Mouse (Mus musculus) liver, embryonic 11.5 days (tissue): Measurements from ENCODE around the gene Spag6l. TPM values are rescaled to one million over a fixed set of nuclear protein-coding genes. Genes with fewer than 3 reads are reported as not detected.

Experiments
- ATAC-seq: fragments of 200-750 bp; cut with Nextera tagmentation; replicated peaks from 2 replicates; pipeline ENCODE4 v1.8.0; 2017; ENCODE audit warnings: moderate number of reproducible peaks, mild to moderate bottlenecking, moderate TSS enrichment, moderate library complexity; ENCODE audit not compliant: low FRiP score
- DNase-seq: peaks from one replicate; pipeline ENCODE4 v3.0.0-alpha.2; 2017; ENCODE audit warnings: low spot score
- H3K27ac ChIP-seq: fragments of 300-500 bp; sonication (generic); 2 replicates; pipeline ENCODE4 v1.5.1; 2014; ENCODE audit warnings: mild to moderate bottlenecking, low read depth, low read length, control low read depth
- H3K27me3 ChIP-seq: fragments of 300-500 bp; sonication (generic); replicated peaks from 2 replicates; pipeline ENCODE4 v1.6.1; 2014; ENCODE audit warnings: low read length, mixed read lengths; ENCODE audit not compliant: control insufficient read depth, insufficient read depth
- H3K36me3 ChIP-seq: fragments of 300-500 bp; sonication (generic); 2 replicates; pipeline ENCODE4 v1.6.1; 2014; ENCODE audit warnings: mild to moderate bottlenecking, low read length, moderate library complexity, mixed read lengths; ENCODE audit not compliant: control insufficient read depth, insufficient read depth
- H3K4me1 ChIP-seq: fragments of 300-500 bp; sonication (generic); replicated peaks from 2 replicates; pipeline ENCODE4 v1.6.1; 2014; ENCODE audit warnings: low read length, mixed read lengths; ENCODE audit not compliant: control insufficient read depth, insufficient read depth
- H3K4me2 ChIP-seq: fragments of 300-500 bp; sonication (generic); 2 replicates; pipeline ENCODE4 v1.6.1; 2014; ENCODE audit warnings: mild to moderate bottlenecking, control low read depth, moderate library complexity
- H3K4me3 ChIP-seq: fragments of 300-500 bp; sonication (generic); 2 replicates; pipeline ENCODE4 v1.5.1; 2014; ENCODE audit warnings: low read depth, low read length, control low read depth
- H3K9ac ChIP-seq: fragments of 300-500 bp; sonication (generic); 2 replicates; pipeline ENCODE4 v1.6.1; 2014; ENCODE audit warnings: low read depth, low read length, control low read depth
- H3K9me3 ChIP-seq: fragments of 300-500 bp; sonication (generic); 2 replicates; pipeline ENCODE4 v1.6.1; 2016; ENCODE audit warnings: low read length, inconsistent platforms, mixed read lengths; ENCODE audit not compliant: control insufficient read depth
- WGBS: fragments of 180-500 bp; shearing (Covaris S2); extraction: QIAGEN DNeasy Blood & Tissue Kit; methylation state at CpG from one replicate; pipeline ENCODE4 v1.1.7; 2014; 5-methylcytosine and 5-hydroxymethylcytosine counted together
- polyA plus RNA-seq: library from polyadenylated mRNA; unstranded; fragments of >200 nt; fragmentation: Nextera tagmentation; extraction: Ambion mirVana; gene quantifications from 2 replicates; pipeline ENCODE4 v1.2.1, GENCODE M21; 2014

Gene Spag6l
- polyA plus RNA-seq, 1 experiment from 2014 or later: not detected

DNA sequence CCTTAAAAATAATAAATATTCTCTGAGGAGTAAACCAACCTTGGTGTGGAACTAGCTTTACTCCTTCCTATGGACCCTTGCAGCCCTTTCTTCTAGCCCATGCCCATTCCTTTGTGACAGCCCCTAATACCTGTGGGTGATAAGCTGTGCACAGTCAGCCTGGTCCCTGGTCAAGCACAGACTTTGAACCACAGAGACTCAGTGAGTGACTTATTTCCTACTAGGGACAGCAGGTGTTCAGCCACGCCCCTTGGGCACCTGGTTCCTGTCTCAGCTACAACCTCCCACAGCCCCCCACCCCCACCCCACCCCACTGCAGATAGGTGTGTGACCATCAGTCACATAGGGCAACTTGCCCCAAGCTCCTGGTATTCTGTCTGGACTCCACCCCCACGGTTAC, 22.9 kb downstream of the Spag6l start:
- H3K4me3 ChIP-seq: no peak overlapping the region
- H3K27me3 ChIP-seq: no peaks in the 10 kb centered on the region
- H3K36me3 ChIP-seq: no peaks in the 10 kb centered on the region
- H3K4me2 ChIP-seq: no peak overlapping the region
- H3K27ac ChIP-seq: no peak overlapping the region
- ATAC-seq (no peak), DNase-seq (no peak)
- WGBS: 75% methylated on average over 2 of the region's 2 CpGs
- no peaks in the 10 kb centered on the region for H3K9me3 ChIP-seq
- no peak overlapping the region for H3K9ac ChIP-seq
- H3K4me1 ChIP-seq: no peaks in the 10 kb centered on the region

Other genes starting within 250 kb of the Spag6l start
- 3.5 and 5.0 TPM in 2 replicates for gene Fgd4, start 228.9 kb downstream of the Spag6l start, polyA plus RNA-seq
- not detected in 2 replicates for gene Olfr19, start 153.1 kb downstream of the Spag6l start, polyA plus RNA-seq
- gene Igll1, start 34.5 kb upstream of the Spag6l start, polyA plus RNA-seq: not detected in 2 replicates
- gene Top3b, start 41.3 kb upstream of the Spag6l start, polyA plus RNA-seq: 55.0 and 56.7 TPM in 2 replicates
- gene Vpreb1, start 41.4 kb upstream of the Spag6l start, polyA plus RNA-seq: 0.61 and 0.93 TPM in 2 replicates
- gene Ppm1f, start 67.0 kb upstream of the Spag6l start, polyA plus RNA-seq: 20.0 and 23.4 TPM in 2 replicates
- 177 and 190 TPM in 2 replicates for gene Mapk1, start 153.9 kb upstream of the Spag6l start, polyA plus RNA-seq
- gene Ypel1, start 240.2 kb upstream of the Spag6l start, polyA plus RNA-seq: 9.9 and 11.0 TPM in 2 replicates